Mouse (Mus musculus) liver, adult (tissue): ENCODE measurements around the gene Gm10912.

Experiments
- GATA4 ChIP-seq: IDR thresholded peaks from 2 replicates; pipeline ENCODE4 v1.6.1; 2014; ENCODE audit warnings: mild to moderate bottlenecking, low read length; ENCODE audit not compliant: insufficient replicate concordance

The Gm10912 gene

DNA sequence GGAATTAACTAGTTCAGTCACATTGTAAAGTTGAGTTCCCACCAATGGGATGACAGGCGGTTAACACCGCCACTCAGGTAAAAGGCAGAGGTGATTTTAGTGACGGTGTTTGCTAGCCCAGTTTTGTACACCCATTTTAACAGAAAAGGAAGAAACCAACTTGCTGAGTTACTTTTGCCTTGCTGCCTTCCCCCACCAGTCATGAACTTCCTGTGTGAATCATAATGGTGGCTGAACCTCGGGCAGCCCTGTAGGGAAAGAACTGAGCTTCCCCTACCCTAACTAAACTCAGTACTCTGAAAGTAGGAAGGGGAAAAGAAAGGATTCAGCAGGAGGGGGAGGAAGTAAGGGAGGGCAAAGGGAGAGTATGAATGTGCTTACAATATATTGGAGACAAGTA is 44.4 kb downstream of the Gm10912 start:
- TF ChIP-seq GATA4, result no peak

DNA sequence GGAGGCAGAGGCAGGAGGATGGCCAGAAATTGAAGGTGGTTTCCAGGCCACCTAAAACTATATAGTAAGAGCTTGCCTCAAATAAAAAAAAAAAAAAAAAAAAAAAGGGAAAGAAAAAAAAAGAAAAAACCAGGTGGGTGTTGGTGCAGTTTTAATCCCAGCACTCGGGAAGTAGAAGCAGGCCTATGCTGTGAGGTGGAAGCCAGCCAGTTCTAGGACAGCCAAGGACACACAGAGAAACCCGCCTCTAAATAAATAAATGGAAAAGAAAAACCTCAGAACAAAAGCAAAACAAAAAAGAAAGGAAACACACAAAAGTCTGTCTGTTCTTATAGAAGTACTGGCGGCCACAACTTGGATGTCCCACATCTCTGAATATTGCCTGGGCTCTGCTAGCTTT is 49.3 kb downstream of the Gm10912 start:
- TF ChIP-seq GATA4, result no peak
